Comparison of ENCODE assay signal across 9 mouse cellular contexts in genomic region chr7:83443596-83444278, GRCm38 (mm10).
A peak's percentile ranks its signal among the peaks of the same experiment; 100 is the strongest.
DNase-seq lines count a peak whose midpoint lies in the region; ATAC-seq and TF ChIP-seq lines count a peak whose summit lies in the region.
"Had no signal": no experiment of that assay in that cellular context is flagged by ENCODE, and none has a peak within 500 bp of the region (broad histone marks: within the 10 kb centered on the region; RNA-seq: fewer than 3 reads in every experiment).

No protein-coding gene starts in this region.

- no peak overlapping the region for H3K9ac ChIP-seq in kidney, postnatal 0 days (ENCODE audit: low read depth, low read length)
- no peak overlapping the region for H3K9ac ChIP-seq in embryonic facial prominence, embryonic 12.5 days
- H3K9ac ChIP-seq in hindbrain, embryonic 15.5 days = no peak overlapping the region
- H3K9ac ChIP-seq in neural tube, embryonic 11.5 days (ENCODE audit: low read length) = no peak overlapping the region

- ATAC-seq in kidney, postnatal 0 days (replicated peaks; ENCODE audit: low FRiP score, low read depth) = no peak
- peak; percentile 81 for ATAC-seq in embryonic facial prominence, embryonic 12.5 days (ENCODE audit: insufficient number of reproducible peaks, insufficient read depth, low FRiP score, low TSS enrichment)
- ATAC-seq in hindbrain, embryonic 15.5 days (ENCODE audit: low FRiP score, low read depth) = peak; percentile 42; the same call in 1 of the 2 replicates
- ATAC-seq in neural tube, embryonic 11.5 days (ENCODE audit: insufficient read depth, low FRiP score, low TSS enrichment) = peak; percentile 68

- no peaks in the 10 kb centered on the region for H3K36me3 ChIP-seq in kidney, postnatal 0 days (ENCODE audit: insufficient read depth, low read length)
- H3K36me3 ChIP-seq in embryonic facial prominence, embryonic 12.5 days = no peaks in the 10 kb centered on the region
- no peaks in the 10 kb centered on the region for H3K36me3 ChIP-seq in hindbrain, embryonic 15.5 days
- no peaks in the 10 kb centered on the region for H3K36me3 ChIP-seq in neural tube, embryonic 11.5 days (ENCODE audit: control insufficient read depth, insufficient read depth, low read length)

- H3K4me1 ChIP-seq in kidney, postnatal 0 days (replicated peaks; ENCODE audit: insufficient read depth, low read length) = no peaks in the 10 kb centered on the region
- peaks cover 29% of the 10 kb centered on the region for H3K4me1 ChIP-seq in embryonic facial prominence, embryonic 12.5 days
- H3K4me1 ChIP-seq in hindbrain, embryonic 15.5 days (replicated peaks) = peaks cover 6% of the 10 kb centered on the region
- H3K4me1 ChIP-seq in neural tube, embryonic 11.5 days (ENCODE audit: control insufficient read depth, insufficient read depth, low read length) = peaks cover 9% of the 10 kb centered on the region

- no peaks in the 10 kb centered on the region for H3K9me3 ChIP-seq in kidney, postnatal 0 days (replicated peaks; ENCODE audit: low read length)
- H3K9me3 ChIP-seq in embryonic facial prominence, embryonic 12.5 days = no peaks in the 10 kb centered on the region
- no peaks in the 10 kb centered on the region for H3K9me3 ChIP-seq in hindbrain, embryonic 15.5 days
- H3K9me3 ChIP-seq in neural tube, embryonic 11.5 days (ENCODE audit: control insufficient read depth, low read length) = no peaks in the 10 kb centered on the region

- H3K4me2 ChIP-seq in kidney, postnatal 0 days (ENCODE audit: low read length) = 0 out of 2 replicates have a peak overlapping the region, but pooled peaks have one; percentile 3
- H3K4me2 ChIP-seq in embryonic facial prominence, embryonic 12.5 days (replicated peaks) = 0 out of 2 replicates have a peak overlapping the region, but pooled peaks have one; percentile 11
- no peak overlapping the region for H3K4me2 ChIP-seq in hindbrain, embryonic 15.5 days
- no peak overlapping the region for H3K4me2 ChIP-seq in neural tube, embryonic 11.5 days (ENCODE audit: low read depth)

- 12% methylated on average over 16 of the region's 16 CpGs for WGBS in kidney, postnatal 0 days
- 7% methylated on average over 16 of the region's 16 CpGs for WGBS in embryonic facial prominence, embryonic 12.5 days
- 24% methylated on average over 16 of the region's 16 CpGs for WGBS in hindbrain, embryonic 15.5 days
- WGBS in neural tube, embryonic 11.5 days = 21% methylated on average over 16 of the region's 16 CpGs

- no peaks in the 10 kb centered on the region for H3K27me3 ChIP-seq in kidney, postnatal 0 days (ENCODE audit: insufficient read depth, low read length)
- no peaks in the 10 kb centered on the region for H3K27me3 ChIP-seq in embryonic facial prominence, embryonic 12.5 days
- no peaks in the 10 kb centered on the region for H3K27me3 ChIP-seq in hindbrain, embryonic 15.5 days
- no peaks in the 10 kb centered on the region for H3K27me3 ChIP-seq in neural tube, embryonic 11.5 days (ENCODE audit: control insufficient read depth, insufficient read depth, low read length)

- TF ChIP-seq CTCF in kidney, postnatal 0 days (IDR thresholded peaks at IDR 0.05; ENCODE audit: low read depth) = no peak

- peak overlapping the region; percentile 72 for H3K27ac ChIP-seq in kidney, postnatal 0 days
- peak overlapping the region; percentile 84 for H3K27ac ChIP-seq in embryonic facial prominence, embryonic 12.5 days
- H3K27ac ChIP-seq in hindbrain, embryonic 15.5 days (replicated peaks) = peak overlapping the region; percentile 4
- peak overlapping the region; percentile 56 for H3K27ac ChIP-seq in neural tube, embryonic 11.5 days (ENCODE audit: low read depth, low read length)
- H3K27ac ChIP-seq: macrophage had no signal

- H3K4me3 ChIP-seq in kidney, postnatal 0 days (replicated peaks; ENCODE audit: low read depth, low read length) = no peak overlapping the region
- no peak overlapping the region for H3K4me3 ChIP-seq in embryonic facial prominence, embryonic 12.5 days
- H3K4me3 ChIP-seq in hindbrain, embryonic 15.5 days = no peak overlapping the region
- H3K4me3 ChIP-seq in neural tube, embryonic 11.5 days (ENCODE audit: low read depth, low read length) = no peak overlapping the region

- DNase-seq in kidney, postnatal 0 days (ENCODE audit: low spot score) = peak; percentile 76
- DNase-seq in kidney, postnatal 14 days = no peak
- peak; percentile 72 for DNase-seq in neural tube, embryonic 11.5 days (ENCODE audit: low spot score)
- DNase-seq in spleen, postnatal 36 days (ENCODE audit: low spot score in 2 of 2) = no peak
- DNase-seq in spleen, postnatal 10 days (ENCODE audit: low spot score in 2 of 2) = no peak
- DNase-seq: gastrocnemius, postnatal 14 days had no signal

Comparison
In these comparisons a context has a peak if more than half of its experiments do, and no peak if none do; other contexts are left out.
1. DNase-seq: peak in kidney, postnatal 0 days (single experiment) and neural tube, embryonic 11.5 days (single experiment); none in kidney, postnatal 14 days (single experiment), spleen, postnatal 36 days (0 of 2) and spleen, postnatal 10 days (0 of 2).
2. H3K27ac ChIP-seq: peak in every context shown above with its lines; median percentile 84 in embryonic facial prominence, embryonic 12.5 days; 72 in kidney, postnatal 0 days; 56 in neural tube, embryonic 11.5 days; 4 in hindbrain, embryonic 15.5 days.
3. H3K4me2 ChIP-seq: peak in kidney, postnatal 0 days (single experiment) and embryonic facial prominence, embryonic 12.5 days (single experiment); none in hindbrain, embryonic 15.5 days (single experiment) and neural tube, embryonic 11.5 days (single experiment).